Mouse (Mus musculus): ENCODE results near the gene Odf4. TPM values are rescaled to one million over a fixed set of nuclear protein-coding genes. Genes with fewer than 3 reads are reported as not detected.
"Not testable (repeated sequence)": the region's sequence is repeated elsewhere in the genome, so short reads cannot be mapped to it uniquely, and the experiment has no call there.

Gene Odf4
- not detected in 2 replicates for polyA plus RNA-seq (2015; fragmentation: Nextera tagmentation; extraction: Ambion mirVana)

- Histone ChIP-seq H3K4me3 (ENCODE audit: low read depth, low read length) (no peak within 1 kb of the TSS), H3K36me3 (ENCODE audit: control insufficient read depth, insufficient read depth) (no peaks in the 10 kb centered on the region), H3K9me3 (replicated peaks; ENCODE audit: control insufficient read depth, low read length) (no peaks in the 10 kb centered on the region), H3K27ac (ENCODE audit: low read length) (no peak within 1 kb of the TSS), H3K4me2 (ENCODE audit: low read depth, low read length) (no peak within 1 kb of the TSS), H3K4me1 (ENCODE audit: control insufficient read depth, low read depth, low read length) (no peaks in the 10 kb centered on the region), H3K27me3 (ENCODE audit: control insufficient read depth, insufficient read depth, low read depth, low read length) (no peaks in the 10 kb centered on the region), H3K9ac (ENCODE audit: low read depth, low read length) (no peak within 1 kb of the TSS)
- no peak for ATAC-seq (ENCODE audit: low read depth)
- 61% methylated on average over 3 of the region's 3 CpGs for WGBS (ENCODE audit: insufficient replicate concordance)
These were observed at the start of gene Odf4 for GRCm38 (mm10) chr11:68926981-68927380. TSS of gene Odf4 (minus strand) at chr11:68927081.

GRCm38 (mm10) chr11:68975601-68976000, 48.7 kb upstream of the Odf4 start:
- no peak for ATAC-seq (ENCODE audit: low read depth)
- H3K27me3 ChIP-seq (ENCODE audit: control insufficient read depth, insufficient read depth, low read depth, low read length) = no peaks in the 10 kb centered on the region
- H3K9me3 ChIP-seq (replicated peaks; ENCODE audit: control insufficient read depth, low read length) = no peaks in the 10 kb centered on the region
- H3K4me3 ChIP-seq (ENCODE audit: low read depth, low read length) = no peak overlapping the region
- H3K4me2 ChIP-seq (ENCODE audit: low read depth, low read length) = no peak overlapping the region
- peaks cover 9% of the 10 kb centered on the region for H3K4me1 ChIP-seq (ENCODE audit: control insufficient read depth, low read depth, low read length)
- no peak overlapping the region for H3K9ac ChIP-seq (ENCODE audit: low read depth, low read length)
- H3K36me3 ChIP-seq (ENCODE audit: control insufficient read depth, insufficient read depth) = no peaks in the 10 kb centered on the region
- H3K27ac ChIP-seq (ENCODE audit: low read length) = no peak overlapping the region
- 73% methylated on average over 1 of the region's 1 CpGs for WGBS (ENCODE audit: insufficient replicate concordance)

- peak within 1 kb of the TSS; percentile 59 for H3K4me3 ChIP-seq (ENCODE audit: low read depth, low read length)
- H3K9ac ChIP-seq (ENCODE audit: low read depth, low read length) = 0 out of 2 replicates have a peak within 1 kb of the TSS, but pooled peaks have one; percentile 15
- no peaks in the 10 kb centered on the region for H3K36me3 ChIP-seq (ENCODE audit: control insufficient read depth, insufficient read depth)
- whole genome bisulfite sequencing (ENCODE audit: insufficient replicate concordance) = 61% methylated on average over 7 of the region's 7 CpGs
- ATAC-seq (ENCODE audit: low read depth) = no peak
- peak within 1 kb of the TSS; percentile 81 for H3K4me2 ChIP-seq (ENCODE audit: low read depth, low read length)
- H3K9me3 ChIP-seq (replicated peaks; ENCODE audit: control insufficient read depth, low read length) = no peaks in the 10 kb centered on the region
- H3K27ac ChIP-seq (ENCODE audit: low read length) = no peak within 1 kb of the TSS
- no peaks in the 10 kb centered on the region for H3K27me3 ChIP-seq (ENCODE audit: control insufficient read depth, insufficient read depth, low read depth, low read length)
- peaks cover 9% of the 10 kb centered on the region for H3K4me1 ChIP-seq (ENCODE audit: control insufficient read depth, low read depth, low read length)
These were observed 48.2 kb upstream of the Odf4 start, which contains the start of gene Rangrf for GRCm38 (mm10) chr11:68975085-68975484. TSS of gene Rangrf (minus strand) at chr11:68975185.

GRCm38 (mm10) chr11:68974059-68974450, 47.2 kb upstream of the Odf4 start:
- Histone ChIP-seq H3K9me3 (replicated peaks; ENCODE audit: control insufficient read depth, low read length) (no peaks in the 10 kb centered on the region), H3K4me3 (ENCODE audit: low read depth, low read length) (peak overlapping the region; percentile 59), H3K27me3 (ENCODE audit: control insufficient read depth, insufficient read depth, low read depth, low read length) (no peaks in the 10 kb centered on the region), H3K4me2 (ENCODE audit: low read depth, low read length) (peak overlapping the region; percentile 81), H3K4me1 (ENCODE audit: control insufficient read depth, low read depth, low read length) (peaks cover 9% of the 10 kb centered on the region), H3K27ac (ENCODE audit: low read length) (no peak overlapping the region), H3K9ac (ENCODE audit: low read depth, low read length) (0 out of 2 replicates have a peak overlapping the region, but pooled peaks have one; percentile 15), H3K36me3 (ENCODE audit: control insufficient read depth, insufficient read depth) (no peaks in the 10 kb centered on the region)
- WGBS (ENCODE audit: insufficient replicate concordance) = 39% methylated on average over 6 of the region's 6 CpGs
- no peak for ATAC-seq (ENCODE audit: low read depth)

GRCm38 (mm10) chr11:68973250-68974058, 46.6 kb upstream of the Odf4 start:
- peaks cover 11% of the 10 kb centered on the region for H3K4me1 ChIP-seq (ENCODE audit: control insufficient read depth, low read depth, low read length)
- peak overlapping the region; percentile 81 for H3K4me2 ChIP-seq (ENCODE audit: low read depth, low read length)
- not testable (repeated sequence) for H3K27me3 ChIP-seq (ENCODE audit: control insufficient read depth, insufficient read depth, low read depth, low read length); H3K27ac ChIP-seq (ENCODE audit: low read length); H3K36me3 ChIP-seq (ENCODE audit: control insufficient read depth, insufficient read depth); H3K9me3 ChIP-seq (replicated peaks; ENCODE audit: control insufficient read depth, low read length)
- peak overlapping the region; percentile 59 for H3K4me3 ChIP-seq (ENCODE audit: low read depth, low read length)
- H3K9ac ChIP-seq (ENCODE audit: low read depth, low read length) = peak overlapping the region; percentile 15; the same call in 1 of the 2 replicates
- peak; percentile 86 for ATAC-seq (ENCODE audit: low read depth)
- under 1% methylated on average over 37 of the region's 38 CpGs for WGBS (ENCODE audit: insufficient replicate concordance)

- H3K27ac ChIP-seq (ENCODE audit: low read length) = no peak overlapping the region
- H3K36me3 ChIP-seq (ENCODE audit: control insufficient read depth, insufficient read depth) = no peaks in the 10 kb centered on the region
- H3K4me1 ChIP-seq (ENCODE audit: control insufficient read depth, low read depth, low read length) = peaks cover 22% of the 10 kb centered on the region
- no peaks in the 10 kb centered on the region for H3K27me3 ChIP-seq (ENCODE audit: control insufficient read depth, insufficient read depth, low read depth, low read length)
- H3K4me3 ChIP-seq (ENCODE audit: low read depth, low read length) = no peak overlapping the region
- no peak for ATAC-seq (ENCODE audit: low read depth)
- no peak overlapping the region for H3K4me2 ChIP-seq (ENCODE audit: low read depth, low read length)
- H3K9me3 ChIP-seq (replicated peaks; ENCODE audit: control insufficient read depth, low read length) = no peaks in the 10 kb centered on the region
- WGBS (ENCODE audit: insufficient replicate concordance) = 59% methylated on average over 4 of the region's 4 CpGs
- H3K9ac ChIP-seq (ENCODE audit: low read depth, low read length) = no peak overlapping the region
These were observed 43.4 kb upstream of the Odf4 start for GRCm38 (mm10) chr11:68970232-68970631.

GRCm38 (mm10) chr11:68968752-68969151, 41.9 kb upstream of the Odf4 start:
- H3K4me3 ChIP-seq (ENCODE audit: low read depth, low read length) = no peak overlapping the region
- 78% methylated on average over 11 of the region's 11 CpGs for WGBS (ENCODE audit: insufficient replicate concordance)

GRCm38 (mm10) chr11:68967337-68968282, 40.7 kb upstream of the Odf4 start, which contains the start of gene Slc25a35:
TSS of gene Slc25a35 (plus strand) at chr11:68968131.
- Histone ChIP-seq H3K27ac (ENCODE audit: low read length) (peak within 1 kb of the TSS; percentile 83), H3K4me1 (ENCODE audit: control insufficient read depth, low read depth, low read length) (peaks cover 13% of the 10 kb centered on the region), H3K36me3 (ENCODE audit: control insufficient read depth, insufficient read depth) (no peaks in the 10 kb centered on the region), H3K9me3 (replicated peaks; ENCODE audit: control insufficient read depth, low read length) (no peaks in the 10 kb centered on the region), H3K4me2 (ENCODE audit: low read depth, low read length) (peak within 1 kb of the TSS; percentile 95), H3K4me3 (ENCODE audit: low read depth, low read length) (peak within 1 kb of the TSS; percentile 77), H3K9ac (ENCODE audit: low read depth, low read length) (peak within 1 kb of the TSS; percentile 71), H3K27me3 (ENCODE audit: control insufficient read depth, insufficient read depth, low read depth, low read length) (no peaks in the 10 kb centered on the region)
- WGBS (ENCODE audit: insufficient replicate concordance) = under 1% methylated on average over 50 of the region's 50 CpGs
- peak; percentile 97 for ATAC-seq (ENCODE audit: low read depth)

More at GRCm38 (mm10) chr11:68968752-68969151, 41.9 kb upstream of the Odf4 start:
- H3K4me2 ChIP-seq (ENCODE audit: low read depth, low read length) = no peak overlapping the region
- no peaks in the 10 kb centered on the region for H3K9me3 ChIP-seq (replicated peaks; ENCODE audit: control insufficient read depth, low read length)
- H3K36me3 ChIP-seq (ENCODE audit: control insufficient read depth, insufficient read depth) = no peaks in the 10 kb centered on the region
- no peaks in the 10 kb centered on the region for H3K27me3 ChIP-seq (ENCODE audit: control insufficient read depth, insufficient read depth, low read depth, low read length)
- H3K4me1 ChIP-seq (ENCODE audit: control insufficient read depth, low read depth, low read length) = peaks cover 19% of the 10 kb centered on the region
- H3K9ac ChIP-seq (ENCODE audit: low read depth, low read length) = no peak overlapping the region
- ATAC-seq (ENCODE audit: low read depth) = no peak
- no peak overlapping the region for H3K27ac ChIP-seq (ENCODE audit: low read length)
